Mouse (Mus musculus): ENCODE data around the gene Dmap1. TPM values are rescaled to one million over a fixed set of nuclear protein-coding genes. Genes with fewer than 3 reads are reported as not detected.

Gene Dmap1
- polyA plus RNA-seq, 1 experiment from 2014 or later: 72.1 TPM

DNA sequence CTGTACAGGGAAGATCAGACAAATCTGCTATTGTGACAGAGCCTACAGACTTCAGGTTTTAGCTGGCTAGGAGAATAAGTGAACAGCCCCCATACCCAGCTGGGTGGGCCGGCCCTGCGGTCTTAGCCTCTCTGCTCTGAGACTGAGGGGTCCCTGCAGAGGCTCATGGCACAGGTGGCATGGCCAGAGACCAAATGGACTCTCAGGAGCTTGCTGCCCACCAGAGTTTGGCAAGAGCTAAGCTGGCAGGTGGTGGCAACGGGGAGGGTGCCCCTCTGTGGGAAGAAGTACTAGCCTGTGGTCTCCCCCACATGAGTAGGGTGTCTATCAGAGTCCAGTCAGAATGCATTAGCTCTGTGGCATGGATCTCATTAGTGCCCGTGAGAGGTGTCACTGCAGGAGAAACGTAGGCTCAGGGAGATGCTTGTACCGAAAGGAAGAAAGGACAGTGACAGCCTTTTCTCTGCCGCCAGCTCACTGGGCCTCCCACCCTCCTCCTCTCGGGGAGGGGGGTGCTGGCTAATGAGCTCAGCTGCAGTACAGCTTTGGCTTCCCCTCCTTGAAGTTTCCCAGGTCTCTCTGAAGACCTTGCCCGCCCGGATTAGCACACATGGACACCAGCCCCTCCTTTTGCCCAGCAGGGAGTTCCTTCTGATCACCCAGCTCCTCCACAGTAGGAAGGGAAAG, 27.9 kb downstream of the Dmap1 start:
- Histone ChIP-seq H3K4me2 (replicated peaks) (no peak overlapping the region), H3K27ac (peak overlapping the region; percentile 71), H3K27me3 (no peaks in the 10 kb centered on the region), H3K4me3 (no peak overlapping the region), H3K9ac (peak overlapping the region; percentile 0; the same call in 1 of the 2 replicates), H3K36me3 (no peaks in the 10 kb centered on the region), H3K4me1 (peaks cover 71% of the 10 kb centered on the region), H3K9me3 (replicated peaks) (no peaks in the 10 kb centered on the region)
- 19% methylated on average over 10 of the region's 10 CpGs for WGBS
- ATAC-seq (ENCODE audit: low FRiP score): no peak

DNA sequence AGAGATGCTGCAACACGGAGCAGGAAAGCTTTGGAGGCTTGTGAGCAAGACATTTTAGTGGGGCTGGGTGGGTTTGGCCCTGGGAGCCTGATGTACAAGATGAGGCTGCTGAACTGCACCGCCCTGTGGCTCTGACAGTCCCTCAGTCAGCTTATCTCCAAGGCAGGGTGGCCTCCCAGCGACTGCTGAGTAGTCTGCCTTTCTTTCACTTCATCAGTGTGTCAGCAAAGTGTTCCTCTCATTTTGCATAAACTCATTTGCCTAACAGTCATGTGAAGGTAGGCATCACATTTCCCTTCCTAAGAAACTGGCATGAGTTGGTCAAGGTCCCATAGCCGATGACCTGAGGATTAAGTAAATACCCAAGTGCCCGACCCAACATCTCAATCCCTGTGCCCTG, 29.3 kb downstream of the Dmap1 start:
- no peaks in the 10 kb centered on the region for H3K27me3 ChIP-seq
- no peaks in the 10 kb centered on the region for H3K36me3 ChIP-seq
- no peaks in the 10 kb centered on the region for H3K9me3 ChIP-seq (replicated peaks)
- H3K4me2 ChIP-seq (replicated peaks): no peak overlapping the region
- H3K27ac ChIP-seq: no peak overlapping the region
- H3K4me3 ChIP-seq: no peak overlapping the region
- no peak for ATAC-seq (ENCODE audit: low FRiP score)
- 55% methylated on average over 5 of the region's 5 CpGs for WGBS
- no peak overlapping the region for H3K9ac ChIP-seq
- peaks cover 71% of the 10 kb centered on the region for H3K4me1 ChIP-seq

DNA sequence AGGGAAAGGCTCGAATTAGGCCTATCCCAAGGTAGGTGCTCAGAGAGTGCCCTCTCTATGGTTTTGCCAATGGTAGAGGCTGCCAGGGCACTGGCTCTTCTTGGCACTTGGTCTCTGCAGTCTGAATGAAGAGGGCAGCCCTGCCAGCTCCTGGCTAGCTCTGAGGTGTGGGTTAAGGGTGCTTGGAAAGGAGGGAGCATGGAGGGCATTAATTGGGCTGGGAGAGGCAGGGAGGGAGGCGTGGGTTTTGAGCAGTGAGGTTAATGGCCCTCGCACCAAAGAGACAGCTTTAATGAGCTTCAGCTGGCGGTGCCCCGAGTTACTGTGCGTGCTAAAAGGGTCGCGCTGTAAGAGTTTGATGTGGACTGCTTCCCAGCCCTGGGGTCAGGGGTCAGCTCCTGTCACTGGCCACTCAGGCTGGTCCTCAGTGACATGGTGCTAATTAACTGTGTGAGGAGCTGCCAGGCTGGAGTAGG, 30.4 kb downstream of the Dmap1 start:
- H3K36me3 ChIP-seq: no peaks in the 10 kb centered on the region
- H3K4me2 ChIP-seq (replicated peaks): no peak overlapping the region
- no peak overlapping the region for H3K4me3 ChIP-seq
- ATAC-seq (ENCODE audit: low FRiP score): no peak
- H3K27me3 ChIP-seq: no peaks in the 10 kb centered on the region
- no peak overlapping the region for H3K27ac ChIP-seq
- H3K4me1 ChIP-seq: peaks cover 71% of the 10 kb centered on the region
- WGBS: 26% methylated on average over 8 of the region's 8 CpGs
- no peak overlapping the region for H3K9ac ChIP-seq
- H3K9me3 ChIP-seq (replicated peaks): no peaks in the 10 kb centered on the region

DNA sequence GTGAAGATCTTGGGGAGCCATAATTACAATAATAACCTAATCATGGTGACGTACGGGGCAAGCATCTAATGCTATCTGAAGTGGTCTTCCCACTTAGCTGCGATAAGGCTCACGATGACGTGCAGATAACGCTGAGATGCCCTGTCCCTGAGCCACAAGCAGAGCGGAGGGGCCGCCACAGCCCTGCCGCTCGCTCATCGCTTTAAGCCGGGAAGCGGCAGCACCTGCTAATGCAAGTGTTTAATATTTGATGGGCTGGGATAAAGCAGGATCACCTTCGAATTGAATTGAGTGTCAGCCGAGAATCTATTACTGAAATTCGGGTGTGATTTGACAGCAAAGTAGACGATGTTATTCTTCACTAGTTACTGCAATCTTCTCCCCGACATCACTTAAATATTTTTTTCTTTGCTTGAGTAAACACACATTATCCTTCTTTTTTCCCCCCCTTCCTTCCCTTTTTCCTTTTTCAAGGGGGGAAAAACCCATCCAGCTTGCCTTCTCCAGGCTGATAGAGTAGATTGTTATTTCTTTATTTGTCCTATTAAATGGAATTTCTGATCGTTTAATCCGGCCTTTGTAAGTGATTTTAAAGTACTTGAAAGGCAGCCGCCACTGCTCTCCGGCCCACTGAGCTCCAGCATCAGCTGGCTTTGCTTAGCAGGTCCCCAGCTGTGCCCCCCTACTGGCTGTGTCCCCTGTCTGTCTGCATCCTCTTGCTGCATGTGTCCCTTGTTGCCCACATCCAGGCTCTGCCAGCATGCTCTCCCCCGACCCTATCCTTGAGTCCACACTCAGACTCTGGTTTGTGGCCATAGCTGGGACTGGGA, 34.9 kb downstream of the Dmap1 start:
- Histone ChIP-seq H3K9me3 (replicated peaks) (no peaks in the 10 kb centered on the region), H3K4me2 (replicated peaks) (no peak overlapping the region), H3K27ac (peak overlapping the region; percentile 93), H3K9ac (peak overlapping the region; percentile 20; the same call in 1 of the 2 replicates), H3K4me1 (peaks cover 66% of the 10 kb centered on the region), H3K4me3 (no peak overlapping the region), H3K27me3 (no peaks in the 10 kb centered on the region), H3K36me3 (no peaks in the 10 kb centered on the region)
- no peak for ATAC-seq (ENCODE audit: low FRiP score)
- WGBS: 47% methylated on average over 23 of the region's 23 CpGs

DNA sequence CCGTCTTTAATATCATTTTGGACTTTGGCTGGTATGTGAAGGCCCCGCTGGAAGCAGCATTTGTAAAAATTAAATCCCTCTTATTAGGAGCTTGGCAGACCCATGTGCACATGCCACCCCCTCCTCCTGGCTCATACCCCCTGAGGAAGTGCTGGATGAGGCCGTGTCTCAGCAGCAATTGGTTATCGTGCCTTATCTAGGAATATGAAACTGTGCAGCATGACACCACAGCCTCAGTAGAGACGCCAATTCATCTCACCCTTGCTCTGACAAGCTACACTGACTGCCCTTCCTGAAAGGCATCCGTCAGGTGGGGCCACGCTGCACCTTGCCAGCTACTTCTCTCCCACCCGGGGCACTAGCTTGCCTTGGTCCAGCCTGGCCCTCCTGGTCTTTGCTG, 35.6 kb downstream of the Dmap1 start:
- Histone ChIP-seq H3K4me2 (replicated peaks) (no peak overlapping the region), H3K4me1 (peaks cover 60% of the 10 kb centered on the region), H3K4me3 (no peak overlapping the region), H3K9me3 (replicated peaks) (no peaks in the 10 kb centered on the region), H3K36me3 (no peaks in the 10 kb centered on the region), H3K27me3 (no peaks in the 10 kb centered on the region), H3K27ac (peak overlapping the region; percentile 93), H3K9ac (no peak overlapping the region)
- 0 out of 2 replicates have a peak, but pooled peaks have one; percentile 7 for ATAC-seq (ENCODE audit: low FRiP score)
- WGBS: 59% methylated on average over 8 of the region's 8 CpGs

DNA sequence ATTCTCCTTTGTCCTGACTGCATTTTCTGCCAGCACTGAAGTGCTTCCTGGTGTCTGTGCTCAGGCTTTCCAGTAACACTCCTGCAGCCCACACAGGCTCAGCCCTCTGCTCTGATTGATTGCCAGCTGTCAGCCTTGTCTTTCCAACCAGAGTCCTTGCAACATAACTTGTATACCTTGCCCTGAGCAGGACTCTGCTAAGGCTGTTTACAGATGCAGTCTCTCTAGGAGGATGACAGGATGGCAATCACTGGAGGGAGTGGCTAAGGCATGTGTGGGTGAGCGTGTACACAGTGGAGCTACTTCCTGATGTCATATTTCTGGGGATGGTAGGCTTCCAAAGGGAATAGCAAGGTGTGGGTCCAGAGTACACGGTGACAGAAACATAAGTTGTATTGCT, 36.2 kb downstream of the Dmap1 start:
- peaks cover 59% of the 10 kb centered on the region for H3K4me1 ChIP-seq
- H3K27me3 ChIP-seq: no peaks in the 10 kb centered on the region
- no peak overlapping the region for H3K4me3 ChIP-seq
- no peaks in the 10 kb centered on the region for H3K9me3 ChIP-seq (replicated peaks)
- H3K9ac ChIP-seq: peak overlapping the region; percentile 35; the same call in 1 of the 2 replicates
- peak; percentile 26; the same call in 1 of the 2 replicates for ATAC-seq (ENCODE audit: low FRiP score)
- H3K4me2 ChIP-seq (replicated peaks): peak overlapping the region; percentile 32; the same call in 1 of the 2 replicates
- peaks cover 5% of the 10 kb centered on the region; the same call in 1 of the 2 replicates for H3K36me3 ChIP-seq
- 72% methylated on average over 2 of the region's 2 CpGs for WGBS
- H3K27ac ChIP-seq: peak overlapping the region; percentile 93

DNA sequence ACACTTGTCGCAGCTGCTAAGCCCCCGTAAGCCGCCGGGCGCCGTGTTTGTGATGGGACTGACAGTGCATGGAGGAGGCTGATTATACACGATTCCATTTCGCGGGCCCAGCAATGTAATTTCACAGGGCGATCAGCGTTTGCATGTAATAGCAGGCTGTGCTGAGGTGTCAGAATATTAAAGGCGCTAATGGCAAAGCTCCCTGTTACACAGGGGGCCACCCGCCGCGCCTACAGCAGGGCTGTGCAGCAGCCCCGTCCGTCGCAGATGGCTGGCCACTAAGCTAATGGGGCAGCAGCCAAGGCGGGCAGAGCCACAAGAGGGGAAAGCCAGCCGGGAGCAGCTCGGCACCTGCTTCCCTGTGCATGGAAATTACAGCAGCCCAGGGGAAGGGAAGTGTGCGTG, 37.0 kb downstream of the Dmap1 start:
- ATAC-seq (ENCODE audit: low FRiP score): peak; percentile 90
- Histone ChIP-seq H3K4me3 (no peak overlapping the region), H3K4me1 (peaks cover 59% of the 10 kb centered on the region), H3K4me2 (replicated peaks) (peak overlapping the region; percentile 32), H3K36me3 (peaks cover 5% of the 10 kb centered on the region; the same call in 1 of the 2 replicates), H3K9ac (no peak overlapping the region; the same call in 1 of the 2 replicates), H3K27me3 (no peaks in the 10 kb centered on the region), H3K9me3 (replicated peaks) (no peaks in the 10 kb centered on the region), H3K27ac (peak overlapping the region; percentile 93)
- 33% methylated on average over 22 of the region's 22 CpGs for WGBS

DNA sequence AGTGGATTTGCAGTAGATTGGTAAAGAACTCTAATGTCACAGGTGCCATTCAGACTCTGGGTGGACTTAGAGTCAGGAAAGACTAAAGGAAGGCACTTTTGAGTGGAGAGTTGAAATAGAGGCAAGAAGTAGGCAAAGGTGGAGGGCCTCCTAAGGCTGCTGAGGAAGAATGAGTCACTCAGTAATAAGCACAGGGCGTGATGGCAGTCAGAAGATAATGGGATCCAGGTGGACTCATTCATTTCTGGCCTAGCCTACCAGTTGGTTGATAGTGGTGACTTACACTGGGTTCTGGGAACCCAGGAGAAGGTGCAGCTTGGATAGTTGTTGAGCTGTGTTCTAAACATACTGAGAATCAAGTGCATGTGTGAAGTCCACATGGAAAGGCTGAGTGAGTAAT, 40.3 kb downstream of the Dmap1 start:
- Histone ChIP-seq H3K9me3 (replicated peaks) (no peaks in the 10 kb centered on the region), H3K9ac (no peak overlapping the region), H3K4me2 (replicated peaks) (no peak overlapping the region), H3K27ac (no peak overlapping the region), H3K36me3 (peaks cover 5% of the 10 kb centered on the region; the same call in 1 of the 2 replicates), H3K27me3 (no peaks in the 10 kb centered on the region), H3K4me3 (no peak overlapping the region), H3K4me1 (peaks cover 35% of the 10 kb centered on the region)
- 88% methylated on average over 1 of the region's 1 CpGs for WGBS
- no peak for ATAC-seq (ENCODE audit: low FRiP score)

DNA sequence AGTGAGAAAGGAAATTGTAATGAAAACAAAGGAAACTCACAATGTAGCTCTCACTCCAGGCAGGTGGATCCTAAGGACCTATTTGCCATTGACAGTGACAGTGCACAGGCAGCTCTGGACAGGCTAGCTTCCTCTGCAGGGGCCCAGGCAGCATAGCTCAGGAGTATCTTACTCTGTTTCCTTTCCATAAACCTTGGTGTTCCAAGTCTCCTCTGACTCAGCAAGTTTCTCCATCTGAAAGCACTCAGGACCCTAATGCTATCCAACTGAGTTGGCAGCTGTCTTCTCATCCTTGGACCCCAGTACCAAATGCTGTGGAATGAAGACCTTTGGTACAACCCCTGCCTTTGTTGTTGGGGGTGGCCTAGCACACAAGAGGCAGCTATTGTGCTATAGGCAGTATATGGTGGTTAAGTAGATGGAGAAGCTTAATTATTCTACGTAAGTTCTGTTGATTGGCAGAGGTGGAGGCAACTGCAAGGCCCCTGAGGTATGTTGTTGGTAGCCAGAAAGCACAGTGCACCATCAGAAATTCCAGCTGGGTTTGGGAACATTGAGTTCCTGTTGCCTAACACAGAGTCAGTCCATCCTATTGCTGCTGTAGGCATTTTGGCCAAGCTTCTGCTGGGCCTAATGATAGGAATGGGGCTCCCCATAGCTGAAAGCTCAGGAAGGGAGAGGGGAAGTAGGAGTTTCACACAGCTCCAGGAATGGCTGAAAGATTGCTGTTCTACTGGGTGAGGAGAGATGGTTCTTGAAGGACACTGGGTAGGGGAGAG, 41.0 kb downstream of the Dmap1 start:
- Histone ChIP-seq H3K27me3 (no peaks in the 10 kb centered on the region), H3K9me3 (replicated peaks) (no peaks in the 10 kb centered on the region), H3K4me2 (replicated peaks) (no peak overlapping the region), H3K4me3 (no peak overlapping the region), H3K9ac (no peak overlapping the region), H3K4me1 (peaks cover 33% of the 10 kb centered on the region), H3K27ac (no peak overlapping the region), H3K36me3 (peaks cover 5% of the 10 kb centered on the region; the same call in 1 of the 2 replicates)
- 96% methylated on average over 1 of the region's 1 CpGs for WGBS
- no peak for ATAC-seq (ENCODE audit: low FRiP score)

DNA sequence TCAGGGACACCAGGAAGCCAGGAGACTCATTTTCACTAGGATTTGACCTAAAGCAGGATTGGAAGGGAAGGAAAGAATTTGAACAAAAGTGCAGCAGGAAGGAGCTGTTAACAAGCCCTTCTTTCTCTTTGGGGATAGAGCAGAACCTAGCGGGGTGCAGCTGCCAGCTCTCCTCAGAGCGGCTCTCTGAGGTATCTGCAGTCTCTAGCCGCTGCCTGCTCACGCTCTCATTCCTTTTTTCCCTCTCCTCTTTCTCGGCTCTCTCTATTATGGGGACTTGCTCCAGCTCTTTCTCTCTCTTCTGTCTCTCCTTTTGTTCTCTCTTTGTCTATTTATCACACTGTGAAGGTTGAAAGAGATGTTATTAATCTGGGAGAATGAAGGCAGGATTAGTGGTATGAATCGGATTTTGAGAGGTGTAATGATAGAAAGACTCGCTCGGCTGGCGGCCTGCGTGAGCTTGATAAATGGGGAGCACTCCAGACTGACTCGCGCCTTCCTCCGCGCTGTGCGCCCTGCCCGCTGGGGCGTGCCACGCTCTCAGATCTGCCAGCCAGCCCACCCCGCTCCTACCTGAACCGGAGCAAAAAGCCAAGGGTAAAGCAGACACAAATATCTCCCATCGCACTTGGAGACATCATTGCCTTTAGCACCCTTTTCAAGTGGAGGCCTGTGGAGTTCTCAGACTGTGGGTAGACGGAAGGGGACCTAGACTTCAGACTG, 45.0 kb downstream of the Dmap1 start:
- H3K9me3 ChIP-seq (replicated peaks): no peaks in the 10 kb centered on the region
- H3K4me3 ChIP-seq: no peak overlapping the region
- H3K4me2 ChIP-seq (replicated peaks): no peak overlapping the region
- peak; percentile 78 for ATAC-seq (ENCODE audit: low FRiP score)
- H3K27me3 ChIP-seq: no peaks in the 10 kb centered on the region
- H3K27ac ChIP-seq: peak overlapping the region; percentile 71
- peaks cover 11% of the 10 kb centered on the region for H3K4me1 ChIP-seq
- H3K36me3 ChIP-seq: peaks cover 8% of the 10 kb centered on the region
- 58% methylated on average over 22 of the region's 22 CpGs for WGBS
- H3K9ac ChIP-seq: peak overlapping the region; percentile 25; the same call in 1 of the 2 replicates

DNA sequence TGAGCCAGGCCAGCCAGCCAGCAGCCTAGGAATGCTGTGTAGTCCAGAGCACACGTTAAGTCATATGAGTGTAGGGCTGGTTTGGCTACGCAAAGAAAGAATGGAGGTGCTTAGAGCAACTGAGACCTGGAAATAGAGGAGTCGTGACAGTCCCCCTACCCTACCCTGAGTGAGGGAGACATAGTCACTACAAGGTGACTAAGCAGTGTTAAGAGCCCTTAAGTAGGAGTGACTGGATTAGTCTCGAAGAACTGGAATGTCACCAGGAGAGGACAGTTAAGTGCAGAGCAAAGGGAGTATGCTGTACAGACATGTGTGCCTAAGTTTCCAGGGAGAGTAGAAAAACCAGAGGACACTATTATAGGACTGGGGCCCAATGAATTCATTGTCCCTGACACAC, 45.9 kb downstream of the Dmap1 start:
- Histone ChIP-seq H3K9ac (no peak overlapping the region), H3K4me3 (no peak overlapping the region), H3K4me1 (peaks cover 11% of the 10 kb centered on the region), H3K9me3 (replicated peaks) (no peaks in the 10 kb centered on the region), H3K27ac (peak overlapping the region; percentile 71), H3K27me3 (no peaks in the 10 kb centered on the region), H3K36me3 (peaks cover 5% of the 10 kb centered on the region), H3K4me2 (replicated peaks) (no peak overlapping the region)
- no peak for ATAC-seq (ENCODE audit: low FRiP score)
- WGBS: 93% methylated on average over 4 of the region's 4 CpGs

Data from hindbrain, embryonic 12.5 days (tissue).